Mouse (Mus musculus): ENCODE measurements at regions not wholly inside any gene's neighbourhood (a gene's known extent, or its start where the extent isn't known, plus 50 kb on each side); places are given as distances from the start of the nearest gene placed in this dataset.
A peak's percentile ranks its signal among the peaks of the same experiment; 100 is the strongest.
"Not testable (repeated sequence)": the region's sequence is repeated elsewhere in the genome, so short reads cannot be mapped to it uniquely, and the experiment has no call there.

- no peak for DNase-seq (ENCODE audit: low read depth, low spot score)
Observed at GRCm38 (mm10) chr1:47299311-47299710, 406.7 kb upstream of the Slc39a10 start.

- no peak for DNase-seq (ENCODE audit: low read depth, low spot score)
Observed at GRCm38 (mm10) chr1:47285639-47286038, 393.0 kb upstream of the Slc39a10 start.

GRCm38 (mm10) chr1:47278321-47279020 is 385.8 kb upstream of the Slc39a10 start:
- DNase-seq (ENCODE audit: low read depth, low spot score), result no peak

DNA sequence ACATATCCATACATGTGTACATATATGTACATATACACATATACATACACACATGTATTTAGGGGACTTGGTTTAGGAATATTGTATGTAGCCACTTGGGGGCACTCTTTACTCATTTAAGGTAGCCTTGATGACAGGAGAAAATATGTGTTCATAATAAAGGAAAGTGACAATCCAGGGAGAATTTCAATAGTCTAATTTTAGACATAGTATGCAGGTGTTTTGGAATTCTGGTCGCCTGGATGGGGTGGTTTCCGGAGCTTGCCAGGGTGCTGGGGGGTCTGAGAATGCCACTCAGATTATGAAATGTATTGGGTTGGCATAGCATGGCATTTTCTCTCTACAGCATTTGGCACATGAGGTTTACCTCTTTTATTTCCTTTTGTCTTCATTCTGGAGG is 385.2 kb upstream of the Slc39a10 start:
- DNase-seq (ENCODE audit: low read depth, low spot score), result peak; percentile 56

- DNase-seq (ENCODE audit: low read depth, low spot score), result no peak
Observed at GRCm38 (mm10) chr1:47272131-47272530, 379.5 kb upstream of the Slc39a10 start.

DNA sequence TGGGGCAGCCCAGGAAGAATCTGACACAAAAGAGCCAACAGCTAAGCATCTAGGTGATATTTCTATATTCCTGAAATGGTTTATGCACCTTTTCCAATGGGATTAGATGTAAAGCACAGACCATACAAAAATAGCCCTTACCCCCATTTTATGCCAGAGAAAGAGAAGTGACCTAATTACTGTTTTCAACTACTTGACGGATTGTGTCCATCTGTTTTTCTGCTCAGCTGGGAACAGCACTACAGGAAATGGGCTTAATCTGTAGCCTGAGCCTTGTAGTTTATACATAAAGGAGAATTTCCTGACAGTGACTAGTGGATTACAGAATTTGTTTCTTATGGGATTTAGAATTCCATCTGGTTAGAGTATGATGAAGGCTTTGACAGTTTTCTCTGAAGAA is 371.0 kb upstream of the Slc39a10 start:
- DNase-seq (ENCODE audit: low read depth, low spot score), result no peak

DNA sequence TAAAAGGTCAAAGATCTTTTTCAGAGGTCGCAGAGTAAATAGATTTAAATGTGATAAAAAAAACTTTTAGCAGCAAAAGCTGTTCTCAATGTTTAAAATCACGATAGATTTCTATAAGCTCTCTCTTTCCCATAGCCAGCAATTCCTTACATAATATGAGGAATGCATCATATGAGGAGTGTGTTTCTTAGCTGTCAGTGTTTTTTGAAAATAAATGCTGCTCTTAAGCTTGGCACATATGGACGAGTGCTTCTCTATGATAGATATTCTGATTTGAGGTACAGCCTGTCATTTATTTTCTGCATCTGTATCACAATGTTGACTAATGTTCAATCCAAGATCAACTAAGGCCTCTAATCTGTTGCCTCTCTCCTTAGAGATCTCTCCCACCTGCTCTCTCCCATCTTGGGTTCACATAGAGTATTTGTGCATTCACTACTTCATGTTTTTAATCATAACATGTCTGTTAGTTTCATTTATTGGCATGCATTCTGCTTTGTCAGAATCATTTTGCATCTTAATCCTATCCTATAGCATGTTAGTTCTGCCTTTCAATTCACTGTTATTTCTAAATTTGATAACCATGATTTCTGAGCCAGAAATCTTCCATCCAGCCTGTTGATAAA is 369.0 kb upstream of the Slc39a10 start:
- DNase-seq (ENCODE audit: low read depth, low spot score), result no peak

GRCm38 (mm10) chr1:47250706-47251105 is 358.1 kb upstream of the Slc39a10 start:
- DNase-seq (ENCODE audit: low read depth, low spot score), result not testable (repeated sequence)

GRCm38 (mm10) chr1:47217088-47217487 is 324.4 kb upstream of the Slc39a10 start:
- DNase-seq (ENCODE audit: low read depth, low spot score), result no peak

GRCm38 (mm10) chr1:47216419-47217002 is 323.9 kb upstream of the Slc39a10 start:
- no peak for DNase-seq (ENCODE audit: low read depth, low spot score)

- DNase-seq (ENCODE audit: low read depth, low spot score), result no peak
Observed at GRCm38 (mm10) chr1:47213476-47213875, 320.8 kb upstream of the Slc39a10 start.

DNA sequence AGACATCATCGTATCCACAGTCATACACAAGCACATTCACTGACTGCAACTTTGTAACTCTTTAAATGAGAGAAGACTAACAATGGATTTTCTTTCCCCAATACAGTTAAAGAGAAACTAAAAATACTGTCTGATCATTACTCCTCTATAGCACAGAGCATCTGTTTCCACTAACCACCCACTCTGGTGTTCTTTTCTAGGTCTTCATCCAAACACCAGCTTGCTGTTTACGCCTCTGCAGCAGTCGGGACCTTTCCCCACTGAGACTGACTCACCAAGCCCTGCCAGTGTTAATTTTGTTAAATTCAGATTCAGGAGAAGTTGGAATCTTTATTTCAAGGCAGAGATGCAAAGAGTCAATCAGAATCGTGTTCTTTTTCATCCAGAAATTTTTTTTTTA is 300.3 kb upstream of the Slc39a10 start:
- DNase-seq (ENCODE audit: low read depth, low spot score), result no peak

GRCm38 (mm10) chr1:47164417-47164816 is 271.8 kb upstream of the Slc39a10 start:
- no peak for DNase-seq (ENCODE audit: low read depth, low spot score)

DNA sequence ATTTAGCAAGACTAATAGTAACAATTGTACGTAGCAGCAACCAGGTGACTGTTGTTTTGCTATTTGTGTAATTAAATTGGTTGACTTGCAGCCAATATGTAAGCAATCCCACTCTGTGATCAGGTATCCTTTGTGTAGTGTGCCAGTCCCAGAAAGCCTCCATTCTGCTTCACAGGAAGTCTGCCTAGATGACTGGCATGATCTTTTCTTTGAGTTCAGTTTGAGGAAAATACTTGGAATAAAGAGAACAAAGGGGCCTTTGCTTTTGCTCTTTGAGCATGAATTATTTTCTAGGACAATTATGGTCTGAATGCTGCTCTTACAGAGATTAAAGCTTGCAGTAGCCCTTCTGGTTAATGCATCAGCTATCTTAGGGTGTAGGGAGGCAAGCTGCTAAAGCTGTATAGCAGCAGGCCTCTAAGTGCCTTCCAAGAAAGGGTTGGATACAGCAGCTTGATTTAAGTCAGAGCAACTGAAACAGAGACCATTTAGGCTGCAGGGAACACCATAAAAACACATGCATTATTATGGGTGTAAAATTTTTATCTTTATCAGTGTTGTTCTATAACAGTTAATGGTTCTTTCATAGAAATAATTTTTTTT is 271.3 kb upstream of the Slc39a10 start:
- DNase-seq (ENCODE audit: low read depth, low spot score), result no peak

DNA sequence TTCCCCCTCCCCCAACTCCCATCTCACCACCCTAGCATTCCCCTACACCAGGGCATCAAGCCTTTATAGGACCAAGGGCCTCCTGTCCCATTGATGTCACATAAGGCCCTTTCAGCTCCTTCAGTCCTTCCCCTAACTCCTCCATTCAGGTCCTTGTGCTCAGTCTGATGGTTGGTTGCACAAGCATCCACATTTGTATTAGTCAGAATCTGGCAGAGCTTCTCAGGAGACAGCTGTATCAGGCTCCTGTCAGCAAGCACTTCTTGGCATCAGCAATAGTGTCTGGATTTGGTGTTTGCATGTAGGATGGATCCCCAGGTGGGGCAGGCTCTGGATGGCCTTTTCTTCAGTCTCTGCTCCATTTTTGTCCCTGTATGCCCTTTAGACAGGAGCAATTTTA is 237.4 kb upstream of the Slc39a10 start:
- DNase-seq (ENCODE audit: low read depth, low spot score), result not testable (repeated sequence)

DNA sequence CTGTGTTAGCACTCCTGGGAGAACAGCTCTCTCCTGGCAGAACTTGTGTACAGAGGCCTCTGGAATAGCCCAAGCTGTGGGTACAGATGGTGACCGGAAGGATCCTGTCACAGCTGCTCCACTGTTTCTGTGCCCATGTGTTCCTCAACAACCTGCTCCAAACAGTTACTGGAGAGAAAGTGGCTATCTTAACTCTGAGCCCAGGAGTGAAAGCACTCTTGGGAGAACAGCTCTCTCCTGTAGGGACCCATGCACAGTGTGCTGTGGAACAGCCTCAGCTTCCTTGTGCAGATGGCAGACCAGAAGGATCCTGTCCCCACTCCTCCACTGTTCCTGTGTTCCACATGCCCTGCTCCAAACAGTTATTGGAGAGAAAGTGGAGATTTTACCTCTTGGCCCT is 227.0 kb upstream of the Slc39a10 start:
- no peak for DNase-seq (ENCODE audit: low read depth, low spot score)

- not testable (repeated sequence) for DNase-seq (ENCODE audit: low read depth, low spot score)
Observed at GRCm38 (mm10) chr1:47116681-47117080, 224.0 kb upstream of the Slc39a10 start.

DNA sequence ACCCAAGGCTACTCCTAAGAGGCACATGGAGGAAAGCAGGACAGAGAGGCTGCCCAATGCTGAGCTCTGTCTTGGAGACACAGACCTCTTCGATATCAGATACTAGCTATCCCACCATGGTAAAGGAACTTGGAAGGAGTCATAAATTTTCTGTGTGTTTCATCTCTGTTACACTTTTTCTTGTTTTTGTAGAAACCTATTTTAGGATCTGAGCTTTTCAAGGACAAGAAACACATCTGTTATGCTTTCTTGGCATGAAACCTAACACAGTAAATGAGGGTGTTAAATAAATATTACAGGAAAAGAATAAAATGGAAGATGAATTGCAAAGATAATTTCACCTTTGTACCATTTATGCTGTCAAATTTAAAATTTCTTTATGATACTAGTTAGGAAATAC is 219.8 kb upstream of the Slc39a10 start:
- no peak for DNase-seq (ENCODE audit: low read depth, low spot score)

DNA sequence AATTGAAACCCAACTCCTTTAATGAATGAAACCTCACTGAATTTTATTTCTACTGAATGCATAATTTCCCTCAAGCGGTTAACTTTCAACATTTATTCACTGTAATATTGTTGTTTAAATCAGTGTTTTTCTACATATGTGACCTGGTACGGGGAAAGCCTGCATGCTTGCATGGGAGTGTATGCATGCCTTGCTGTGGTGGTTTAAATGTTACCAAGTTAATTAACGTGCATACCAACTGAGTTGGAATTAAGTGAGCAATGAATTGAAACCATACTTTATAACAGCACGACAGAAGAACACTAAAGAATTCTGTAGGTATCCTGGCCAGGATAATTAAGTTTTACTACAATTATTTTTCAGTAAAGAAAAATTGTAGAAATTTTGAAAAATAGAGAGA is 211.4 kb upstream of the Slc39a10 start:
- DNase-seq (ENCODE audit: low read depth, low spot score), result no peak

DNA sequence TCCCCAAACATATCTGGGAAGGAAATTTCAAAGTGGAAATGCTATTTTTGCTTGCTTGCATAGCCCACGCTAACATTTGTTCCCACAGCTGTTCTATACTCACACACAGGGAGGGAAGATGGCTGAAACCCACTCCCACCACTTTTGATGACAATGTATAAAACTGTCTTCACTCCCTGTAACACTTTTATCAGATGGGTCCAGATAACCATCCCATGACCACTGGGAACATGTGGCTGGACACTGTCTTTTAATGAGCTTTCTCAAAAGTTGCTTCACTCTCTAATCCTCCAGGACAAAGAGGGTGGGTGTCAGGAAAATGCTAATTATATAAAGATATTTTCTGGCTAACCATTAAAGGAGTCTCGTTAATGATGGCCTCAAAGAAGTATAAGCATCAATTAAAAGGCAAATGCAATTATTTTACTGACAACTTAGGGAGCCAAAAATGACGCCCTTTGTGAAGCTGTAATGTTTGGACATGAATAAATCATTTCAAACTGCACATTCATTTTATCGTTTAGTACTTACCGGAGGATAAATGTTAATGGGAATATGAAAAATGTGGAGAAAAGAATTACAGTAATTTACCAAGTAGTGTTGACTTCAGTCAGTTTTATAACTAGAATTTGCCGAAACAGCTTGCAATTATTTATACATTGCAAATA is 210.8 kb upstream of the Slc39a10 start:
- DNase-seq (ENCODE audit: low read depth, low spot score), result no peak

DNA sequence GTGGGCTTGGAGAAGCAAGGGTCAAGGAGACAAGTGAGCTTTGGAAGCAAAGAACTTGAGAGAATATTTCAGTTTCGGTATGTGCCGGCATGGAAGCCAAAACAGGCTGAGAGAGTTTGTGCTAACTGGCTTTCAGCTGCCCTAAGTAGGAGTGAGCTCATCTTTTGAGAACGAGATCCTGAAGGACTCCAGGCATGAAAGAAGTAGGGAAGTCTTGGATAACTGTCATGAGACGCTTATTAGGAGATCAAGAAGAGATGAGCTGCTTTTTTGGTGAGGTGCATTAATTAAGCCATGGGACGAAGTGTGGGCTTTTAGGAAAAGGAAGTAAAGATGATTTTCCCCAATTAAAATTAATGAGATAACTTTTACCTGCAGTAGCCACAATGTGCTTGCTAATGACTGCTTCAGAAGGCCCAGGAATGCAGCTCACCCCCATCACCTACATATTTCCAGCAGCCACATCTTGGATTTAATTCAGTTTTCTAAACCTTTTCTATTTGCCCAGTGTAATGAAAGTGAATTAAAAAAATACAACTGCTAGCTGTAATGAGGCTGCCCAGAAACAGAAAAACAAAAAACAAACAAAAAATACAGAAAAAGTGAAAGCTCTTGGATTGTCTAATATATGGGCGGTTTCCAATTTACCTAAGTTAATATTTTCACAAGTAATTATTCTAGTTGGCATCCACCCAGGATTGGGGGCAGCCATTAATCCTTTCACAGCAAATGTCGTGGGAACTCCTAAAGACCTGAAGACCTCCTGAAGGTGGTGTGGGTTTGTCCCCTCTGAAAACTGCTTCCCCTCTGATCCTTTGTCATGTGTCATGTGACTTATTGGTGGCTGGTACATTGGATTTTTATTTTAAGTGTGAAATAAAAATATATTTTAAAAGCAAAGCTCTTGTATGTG is 204.7 kb upstream of the Slc39a10 start:
- no peak for DNase-seq (ENCODE audit: low read depth, low spot score)
